Mouse (Mus musculus) G1E (cell line): ENCODE results near the gene Mgrn1.

Source experiments
- GATA1 ChIP-seq: IDR thresholded peaks from 2 replicates; pipeline ENCODE4 v1.6.1; 2012; ENCODE audit warnings: borderline replicate concordance, low read length, inconsistent platforms, mixed read lengths
- TAL1 ChIP-seq: conservative IDR thresholded peaks from 2 replicates; pipeline ENCODE4 v1.6.1; 2012; ENCODE audit warnings: low read depth, low read length, inconsistent platforms, mixed read lengths

GRCm38 (mm10) chr16:4922481-4922880, 36.4 kb downstream of the Mgrn1 start:
- TF ChIP-seq GATA1 (no peak), TAL1 (no peak)
